Mouse (Mus musculus) embryo, embryonic 9.5 days (tissue): ENCODE measurements around the gene Oca2.

Experiments used
- DNase-seq: peaks from one replicate; pipeline ENCODE4 v3.0.0-alpha.2; 2017; ENCODE audit errors: extremely low spot score

The Oca2 gene

GRCm38 (mm10) chr7:56239543-56239942 is at the start of gene Oca2:
Gene Oca2 (plus strand): TSS chr7:56239760.
- DNase-seq: no peak

- no peak for DNase-seq
These were observed 48.5 kb upstream of the Oca2 start for GRCm38 (mm10) chr7:56191041-56191440.

DNA sequence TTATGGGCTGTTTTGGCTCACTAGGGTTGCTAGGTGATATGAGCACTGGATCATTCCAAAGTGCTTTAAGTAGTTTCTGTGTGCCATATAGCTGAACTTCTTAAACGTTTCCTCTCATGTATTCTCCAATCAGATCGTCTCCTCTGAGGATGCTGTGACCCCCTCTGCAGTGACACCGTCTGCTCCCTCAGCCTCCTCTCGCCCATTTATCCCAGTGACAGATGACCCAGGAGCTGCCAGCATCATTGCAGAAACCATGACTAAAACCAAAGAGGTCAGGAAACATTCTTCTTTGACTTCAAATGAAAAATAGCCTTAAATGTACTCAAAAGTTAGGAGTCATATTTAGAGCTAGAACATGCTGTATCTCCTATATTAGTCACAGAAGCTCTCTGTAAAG is 47.9 kb upstream of the Oca2 start:
- no peak for DNase-seq

DNA sequence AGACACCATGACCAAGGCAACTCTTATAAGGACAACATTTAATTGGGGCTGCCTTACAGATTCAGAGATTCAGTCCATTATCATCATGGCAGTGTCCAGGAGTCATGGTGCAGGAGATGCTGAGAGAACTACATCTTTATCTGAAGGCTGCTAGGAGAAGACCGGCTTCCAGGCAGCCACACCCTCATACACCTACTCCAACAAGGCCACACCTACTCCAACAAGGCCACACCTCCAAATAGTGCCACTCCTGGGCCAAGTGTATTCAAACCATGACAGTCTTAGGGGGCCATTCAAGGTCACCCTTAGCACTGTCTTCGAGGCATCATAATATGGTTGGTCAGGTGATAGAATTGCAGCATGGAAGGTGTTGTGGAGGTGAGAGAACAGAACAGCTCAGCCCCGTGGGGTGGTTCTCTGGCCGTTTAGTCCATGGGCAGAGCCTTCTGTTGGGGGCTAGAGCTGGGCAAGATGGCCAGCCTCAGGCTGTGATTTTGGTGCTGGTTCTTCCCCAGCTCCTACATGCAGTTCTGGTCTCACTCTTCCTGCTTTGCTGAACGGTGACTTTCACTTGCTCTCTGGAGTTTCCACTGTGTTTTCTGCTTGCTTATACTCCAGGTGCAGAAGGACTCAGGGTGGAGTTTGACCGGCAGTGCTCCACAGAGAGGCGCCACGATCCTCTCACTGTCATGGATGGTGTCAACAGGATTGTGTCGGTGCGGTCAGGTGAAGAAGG is 37.9 kb upstream of the Oca2 start:
- no peak for DNase-seq

DNA sequence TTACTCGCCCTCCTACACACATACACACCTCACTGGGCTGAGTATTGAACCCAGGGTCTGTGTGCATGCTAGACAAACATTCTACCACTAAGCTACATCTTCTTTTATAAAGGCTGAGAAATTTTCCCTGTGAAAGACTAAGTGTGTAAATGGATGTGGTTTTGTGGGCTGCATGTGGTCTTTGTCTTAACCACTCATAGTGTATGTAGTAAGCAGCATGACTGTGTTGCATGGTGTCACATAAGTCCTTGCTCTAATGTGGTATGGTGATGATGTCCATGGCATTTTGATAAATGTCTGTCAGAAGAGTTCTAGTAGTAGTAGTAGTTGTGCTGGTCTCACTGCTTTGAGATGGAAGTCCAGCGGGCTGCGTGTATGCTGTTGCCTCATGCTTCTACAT is 36.7 kb upstream of the Oca2 start:
- no peak for DNase-seq

DNA sequence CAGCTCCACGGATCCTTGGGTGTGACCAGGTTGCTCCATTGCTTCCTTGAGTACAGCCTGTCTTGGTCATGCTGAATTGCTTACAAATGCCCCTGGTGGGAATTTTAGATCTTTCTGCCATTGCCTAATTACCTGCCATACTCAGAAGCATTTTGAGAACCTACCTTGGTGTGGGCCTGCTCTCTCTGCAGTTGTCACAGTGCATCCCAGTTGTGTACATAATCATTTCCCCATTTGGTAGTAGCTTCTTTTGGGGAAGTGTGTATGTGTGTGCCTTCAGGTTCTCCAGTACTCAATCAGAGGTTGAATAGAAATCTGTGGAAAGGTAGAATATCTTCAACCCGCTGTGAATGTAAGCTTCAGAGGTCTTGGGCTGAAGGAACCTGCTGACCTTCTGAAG is 36.3 kb upstream of the Oca2 start:
- DNase-seq: no peak

- DNase-seq: no peak
These were observed 34.7 kb upstream of the Oca2 start for GRCm38 (mm10) chr7:56204877-56205276.

DNA sequence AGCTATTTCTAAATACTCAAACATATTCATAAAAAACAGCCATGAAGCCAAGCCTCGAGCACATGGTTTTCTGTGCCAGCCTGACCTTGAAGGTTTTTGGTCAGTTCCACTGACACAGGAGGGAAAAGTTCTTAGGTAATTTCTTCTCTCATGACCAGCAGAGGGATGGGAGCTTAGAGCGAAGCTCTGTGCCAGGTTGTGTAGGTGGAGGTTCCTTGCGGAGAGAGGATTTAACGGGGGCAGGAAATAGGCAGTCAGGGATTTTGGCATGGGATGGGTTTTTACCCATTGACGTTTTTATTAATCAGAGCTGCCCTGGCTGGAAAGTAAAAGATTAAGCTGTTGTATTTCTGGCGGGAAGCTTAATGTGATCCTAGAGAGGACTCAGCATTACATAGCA is 18.7 kb upstream of the Oca2 start:
- no peak for DNase-seq

- no peak for DNase-seq
These were observed 3.7 kb upstream of the Oca2 start for GRCm38 (mm10) chr7:56235794-56236423.

GRCm38 (mm10) chr7:56236617-56237016 is 2.9 kb upstream of the Oca2 start:
- no peak for DNase-seq

DNA sequence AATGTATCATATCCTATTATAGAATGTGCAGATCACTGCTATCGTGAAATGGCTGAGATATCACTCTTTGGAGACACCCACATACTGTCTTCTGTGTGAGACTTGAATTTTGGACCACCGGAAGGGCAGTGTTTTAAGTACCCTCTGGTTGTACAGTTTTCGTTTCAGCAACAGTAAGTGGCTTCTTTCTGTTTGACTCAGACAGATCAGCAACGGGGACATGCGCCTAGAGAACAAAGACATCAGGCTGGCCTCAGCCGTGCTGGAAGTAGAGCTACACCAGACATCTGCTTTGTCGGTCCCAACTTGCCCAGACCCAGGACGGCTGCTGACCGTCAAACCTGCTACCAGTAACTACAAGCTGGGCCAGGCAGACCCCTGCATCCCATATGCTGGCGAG is 15.0 kb downstream of the Oca2 start:
- DNase-seq: no peak

DNA sequence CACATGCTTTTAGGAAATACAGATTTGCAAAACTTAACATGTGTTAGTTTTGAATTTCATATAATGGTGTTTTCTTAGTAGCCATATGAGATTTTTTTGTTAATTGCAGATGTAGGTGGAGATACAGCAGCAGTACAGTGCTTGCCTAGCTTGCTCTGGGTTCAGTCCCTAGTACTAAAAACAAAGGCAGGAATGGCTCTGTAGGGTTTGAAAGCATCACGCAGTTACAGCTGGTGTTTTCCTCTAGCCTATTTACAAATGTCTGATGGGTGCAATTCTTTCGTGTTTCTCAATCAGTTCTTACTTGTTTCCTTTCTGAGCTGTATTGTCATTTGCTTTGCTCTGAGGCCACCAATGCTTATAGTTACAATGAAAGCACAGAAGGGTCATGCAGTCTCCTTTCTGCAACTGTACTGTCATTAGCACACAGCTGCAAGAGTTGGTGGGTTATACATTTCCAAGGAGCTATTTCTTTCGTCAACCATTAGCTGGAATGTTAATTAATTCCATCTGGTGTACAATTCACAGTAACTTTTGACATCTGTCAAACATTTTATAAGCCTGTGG is 18.4 kb downstream of the Oca2 start:
- no peak for DNase-seq

- DNase-seq: no peak
These were observed 37.9 kb downstream of the Oca2 start for GRCm38 (mm10) chr7:56277506-56277905.

DNA sequence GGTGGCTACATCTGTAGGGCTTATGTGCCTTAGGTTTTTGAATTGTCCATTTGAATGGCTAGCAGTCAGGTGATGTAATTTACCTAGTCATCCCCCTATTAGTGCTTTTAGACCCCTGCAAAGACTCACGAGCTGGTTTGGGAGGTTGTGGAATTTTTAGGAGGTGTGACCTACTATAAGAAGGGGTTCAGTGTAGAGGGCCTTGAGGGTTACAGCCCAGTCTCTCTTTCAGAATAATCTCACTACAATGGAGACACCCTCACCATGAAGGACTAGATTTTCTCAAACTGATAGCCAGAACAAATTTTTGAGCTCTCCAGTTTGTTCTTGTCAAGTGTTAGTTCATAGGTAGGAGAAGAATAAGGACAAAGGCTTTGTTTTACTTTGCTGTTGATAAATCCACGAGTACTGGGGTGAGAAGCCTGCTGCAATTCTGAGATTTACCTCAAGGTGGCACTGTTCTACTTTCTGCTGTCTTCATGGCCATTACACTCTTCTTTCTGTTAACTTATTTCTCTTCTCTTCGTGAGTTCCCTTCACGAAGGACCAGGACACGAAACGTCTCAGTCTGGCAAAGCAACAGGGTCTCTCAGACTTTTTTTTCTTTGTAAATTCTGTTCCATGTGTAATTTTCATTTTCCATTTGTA is 52.0 kb downstream of the Oca2 start:
- peak; percentile 61 for DNase-seq

- DNase-seq: no peak
These were observed 64.8 kb downstream of the Oca2 start for GRCm38 (mm10) chr7:56304408-56304807.

DNA sequence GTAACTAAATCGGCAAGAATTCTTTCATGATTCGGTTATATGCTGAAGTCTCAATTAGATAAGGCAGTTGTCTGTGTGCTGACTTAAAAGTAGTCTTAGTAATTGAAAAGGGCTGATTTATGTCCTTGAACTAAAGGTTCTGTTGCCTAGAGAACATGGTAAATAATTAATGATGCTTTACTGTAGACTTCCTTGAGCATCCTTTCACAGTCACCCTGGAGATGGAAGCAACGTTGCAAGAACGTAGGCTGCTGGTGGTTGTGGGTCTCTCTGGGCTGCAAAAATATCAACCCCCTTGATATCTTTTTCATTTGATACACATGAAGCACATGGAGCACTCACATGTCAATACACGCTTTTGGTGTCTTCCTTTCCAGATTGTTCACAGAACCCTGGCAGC is 74.8 kb downstream of the Oca2 start:
- no peak for DNase-seq

DNA sequence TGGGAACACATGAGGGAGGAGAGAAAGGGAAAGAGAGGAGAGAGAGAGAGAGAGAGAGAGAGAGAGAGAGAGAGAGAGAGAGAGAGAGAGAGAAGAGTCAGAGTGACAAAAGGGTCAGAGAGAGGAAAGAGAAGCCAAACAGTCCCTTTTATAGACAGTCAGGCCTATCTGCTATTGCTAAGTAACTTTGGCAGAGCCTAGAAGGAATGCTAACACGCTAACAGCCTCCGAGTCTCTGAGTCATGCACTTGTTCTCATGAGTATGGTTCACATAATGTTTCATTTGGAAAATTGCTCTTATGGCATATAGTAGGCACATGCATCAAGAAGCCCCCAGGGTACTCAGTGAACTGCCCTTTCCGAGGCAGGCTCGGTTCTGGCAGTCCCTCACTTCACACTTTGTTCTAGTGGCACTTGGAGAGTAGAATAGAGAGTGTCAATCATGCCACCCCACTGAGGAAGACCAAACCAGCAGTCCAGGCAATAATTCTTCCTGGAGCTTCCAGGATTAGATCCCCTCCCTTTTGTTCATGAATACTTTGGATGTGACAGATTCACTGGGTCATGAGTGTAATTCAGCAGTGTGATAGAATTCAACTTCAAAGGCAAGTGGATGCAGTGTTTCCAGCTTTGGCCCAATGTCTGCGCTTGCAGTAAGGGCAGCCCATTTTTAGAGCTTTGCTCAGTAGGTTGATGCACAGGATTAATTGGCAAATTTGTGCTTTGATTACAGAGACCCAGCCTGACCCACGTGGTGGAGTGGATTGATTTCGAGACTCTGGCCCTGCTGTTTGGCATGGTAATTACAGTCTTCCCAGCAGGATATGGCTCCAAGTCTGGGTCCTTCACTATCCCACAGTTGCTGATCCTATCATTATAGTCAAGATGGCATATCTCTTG is 76.3 kb downstream of the Oca2 start:
- no peak for DNase-seq

DNA sequence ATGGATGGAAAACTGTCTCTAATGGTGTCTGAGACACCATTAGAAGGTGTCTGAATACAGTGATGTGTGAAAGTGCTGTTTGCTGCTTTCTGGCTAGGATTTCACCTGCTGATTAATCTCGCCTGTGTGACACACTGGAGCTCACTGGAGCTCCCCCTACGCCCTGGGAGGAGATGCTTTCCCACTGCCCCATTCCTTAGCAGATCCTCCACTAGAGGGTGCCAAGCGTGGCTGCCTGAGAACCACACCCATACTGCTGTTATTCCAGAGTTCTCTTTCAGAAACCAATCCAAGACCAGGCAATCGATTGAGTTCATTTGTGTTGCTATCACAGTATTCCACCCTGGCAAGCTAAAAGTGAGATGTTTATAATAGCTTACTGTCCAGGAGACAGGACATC is 88.2 kb downstream of the Oca2 start:
- DNase-seq: peak; percentile 11

DNA sequence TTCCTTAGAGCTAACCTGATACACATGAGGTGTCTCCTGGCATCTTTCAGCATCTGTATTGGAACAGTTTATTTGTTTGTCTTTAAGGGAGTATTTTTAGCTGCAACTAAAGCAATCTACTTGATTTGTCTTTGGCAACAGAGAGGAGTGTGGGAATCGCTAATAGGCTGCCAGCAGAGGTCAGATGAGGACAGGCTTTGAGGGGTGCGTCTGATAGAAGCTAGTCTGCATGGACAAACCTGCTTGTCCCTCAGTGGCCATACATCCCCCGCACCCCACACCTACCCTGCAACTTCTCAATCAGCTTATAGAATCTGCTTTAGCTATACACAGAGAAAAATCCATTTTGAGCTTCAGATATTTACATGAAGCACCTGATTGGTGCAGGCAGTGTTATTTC is 109.0 kb downstream of the Oca2 start:
- peak; percentile 2 for DNase-seq

- no peak for DNase-seq
These were observed 117.2 kb downstream of the Oca2 start for GRCm38 (mm10) chr7:56356658-56357342.

DNA sequence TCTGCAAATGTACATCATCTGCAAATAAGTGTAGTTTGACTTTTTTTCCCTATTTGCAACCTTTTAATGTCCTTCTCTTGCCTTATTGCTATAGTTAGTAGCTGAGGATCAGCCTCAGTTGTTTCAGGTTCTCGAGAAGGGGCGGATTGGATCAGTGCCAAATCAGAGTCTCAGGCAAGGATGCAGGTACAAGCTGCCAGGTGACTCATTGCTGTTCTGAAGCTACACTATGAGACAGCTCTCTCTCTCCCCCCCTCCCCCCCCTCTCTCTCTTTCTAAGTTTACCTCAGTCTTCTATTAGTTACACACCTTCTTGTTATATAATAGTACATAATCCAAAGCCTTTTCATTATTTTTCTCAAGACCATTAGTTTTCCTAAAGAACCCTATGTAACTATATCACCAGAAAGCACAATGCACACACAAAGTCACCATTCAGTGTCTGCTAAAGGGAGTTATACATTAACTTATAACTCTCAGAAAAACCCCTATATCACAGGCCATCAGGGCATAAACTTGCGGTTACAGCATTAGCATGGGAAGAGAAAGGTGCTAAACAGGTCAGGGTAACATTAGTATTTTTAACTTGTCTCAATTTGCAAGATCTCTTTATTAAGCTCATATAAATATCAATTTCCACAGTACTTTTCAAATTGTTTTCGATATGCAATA is 142.3 kb downstream of the Oca2 start:
- no peak for DNase-seq
